Mouse (Mus musculus) embryonic fibroblast, embryonic 13.5 days (primary cell): Measurements from ENCODE around the gene Timm13.

Experiments
- CTCF ChIP-seq: IDR thresholded peaks from 2 replicates; pipeline ENCODE4 v1.5.1; 2011; ENCODE audit warnings: mild to moderate bottlenecking, control low read depth, low read length, moderate library complexity, borderline replicate concordance; ENCODE audit not compliant: insufficient read depth
- POLR2A ChIP-seq: IDR thresholded peaks from 2 replicates; pipeline ENCODE4 v1.6.1; 2011; ENCODE audit warnings: low read depth, mild to moderate bottlenecking, control low read depth, low read length, moderate library complexity

- TF ChIP-seq CTCF: no peak
- no peak for TF ChIP-seq POLR2A
Measured at GRCm38 (mm10) chr10:80935241-80935640, 34.5 kb upstream of the Timm13 start.
